Mouse (Mus musculus) brain, embryonic 14.5 days (tissue): ENCODE results near the gene Copa. TPM values are rescaled to one million over a fixed set of nuclear protein-coding genes. Genes with fewer than 3 reads are reported as not detected.

ENCODE experiments used
- DNase-seq: peaks from one replicate; pipeline ENCODE4 v3.0.0-alpha.2; 2011; ENCODE audit warnings: low read depth
- CTCF ChIP-seq: fragments of 200-500 bp; IDR thresholded peaks from 2 replicates; pipeline ENCODE4 v1.5.1; 2012; ENCODE audit warnings: inconsistent platforms, mild to moderate bottlenecking, moderate library complexity, borderline replicate concordance; ENCODE audit not compliant: insufficient read depth, insufficient read length; ENCODE audit errors: extremely low read depth
- POLR2A ChIP-seq: fragments of 200-500 bp; IDR thresholded peaks from 2 replicates; pipeline ENCODE4 v1.6.1; 2012; ENCODE audit warnings: mild to moderate bottlenecking, inconsistent platforms, borderline replicate concordance; ENCODE audit not compliant: poor library complexity, insufficient read depth, insufficient read length, severe bottlenecking; ENCODE audit errors: extremely low read depth
- polyA plus RNA-seq: library from polyadenylated mRNA; depleted of rRNA; stranded (reverse); fragments of >200 nt; gene quantifications from 2 replicates; pipeline ENCODE4 v1.2.3, GENCODE M21; 2012; rRNA removed

Copa gene
- polyA plus RNA-seq: 79.5 and 135 TPM in 2 replicates

DNA sequence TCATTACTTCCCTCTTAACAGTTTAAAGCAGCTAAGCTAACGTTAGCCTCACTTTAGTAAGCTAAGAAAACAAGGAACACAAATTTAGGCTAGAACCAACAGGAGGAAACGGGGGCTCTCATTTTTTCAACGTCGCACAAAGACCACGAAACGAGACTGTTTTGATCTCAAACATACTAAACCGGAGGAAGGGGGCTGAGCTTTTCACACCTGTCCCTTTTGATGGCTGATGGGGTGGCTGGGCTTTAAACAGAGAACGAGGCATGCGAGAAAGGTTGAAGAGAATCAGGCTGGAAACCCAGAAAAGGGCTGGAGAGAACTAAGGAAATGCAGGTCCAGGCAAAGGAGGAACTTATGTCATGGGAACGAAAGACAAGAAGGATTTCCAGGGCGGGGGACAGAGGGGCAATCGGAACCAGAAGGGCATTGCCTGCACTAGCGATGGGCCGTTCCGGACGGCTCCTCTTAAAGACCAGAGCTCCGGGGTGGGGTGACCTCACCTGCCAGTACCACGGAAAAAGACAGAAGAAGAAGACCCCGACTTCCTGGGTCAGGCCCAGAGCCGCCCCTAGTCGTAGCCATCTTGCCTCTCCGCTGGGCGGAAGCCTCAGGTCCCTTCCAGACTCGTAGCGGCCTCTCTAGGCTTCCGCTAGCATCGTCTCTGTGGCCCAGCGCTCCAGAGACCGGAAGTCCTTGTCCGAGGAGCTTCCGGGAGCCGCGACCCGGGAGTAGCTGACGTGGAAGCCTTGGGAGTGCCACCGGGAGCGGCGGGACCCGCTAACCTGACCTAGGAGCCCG, at the start of gene Copa, which contains the start of gene Ncstn:
Gene Copa, plus strand, starts transcription at position 429 of the 798 bp plus-strand sequence.
Gene Ncstn, minus strand, starts transcription at position 695 of the 798 bp plus-strand sequence.
- peak; percentile 98 for DNase-seq
- TF ChIP-seq CTCF (no peak), POLR2A (peak; percentile 22; the same call in 1 of the 2 replicates)

DNA sequence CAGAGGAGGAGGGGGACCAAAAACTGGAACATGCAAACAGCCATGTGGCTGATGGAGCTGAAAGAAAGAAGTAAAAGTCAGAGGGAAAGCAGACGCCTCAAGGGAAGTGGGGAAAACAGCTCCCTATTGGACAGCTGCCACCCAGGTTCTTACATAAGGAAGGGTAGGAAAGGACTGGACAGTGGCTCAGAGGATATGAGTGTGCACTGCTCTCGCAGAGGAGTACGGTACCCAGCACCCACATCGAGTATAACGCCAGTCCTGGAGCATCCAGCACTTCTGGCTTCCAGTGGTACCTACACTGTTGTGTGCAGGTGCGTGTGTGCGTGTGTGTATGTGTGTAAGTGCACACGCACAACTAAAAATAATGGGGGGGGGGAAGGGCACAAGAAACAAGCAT, 35.9 kb upstream of the Copa start:
- no peak for DNase-seq
- TF ChIP-seq POLR2A (no peak), CTCF (no peak)

- DNase-seq: peak; percentile 94
- TF ChIP-seq CTCF (peak; percentile 92), POLR2A (no peak)
These were observed 35.4 kb upstream of the Copa start for GRCm38 (mm10) chr1:172046938-172047337.

DNA sequence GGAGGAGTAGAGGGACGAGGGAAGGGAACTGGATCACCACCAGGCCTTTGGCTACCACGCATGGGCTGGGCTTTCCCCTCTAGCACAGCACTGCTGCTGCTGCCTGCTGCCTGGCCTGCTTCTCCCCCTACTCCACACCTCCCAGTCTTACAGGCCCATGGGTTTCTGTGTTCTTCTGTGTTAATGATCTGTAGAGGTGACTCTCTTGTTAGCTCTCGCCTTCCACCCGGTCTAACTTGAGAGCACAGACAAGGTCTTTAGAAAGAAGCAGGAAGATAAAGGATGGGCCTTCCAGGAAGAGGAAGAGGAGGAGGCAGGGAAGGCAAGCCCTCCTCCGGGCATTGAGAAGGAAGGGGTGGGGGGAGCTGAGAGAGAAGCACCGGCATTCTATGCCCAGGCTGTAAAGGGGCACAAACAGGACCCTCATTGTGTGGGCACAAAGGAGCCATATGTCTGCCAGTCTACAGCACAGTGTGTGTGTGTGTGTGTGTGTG, 34.0 kb upstream of the Copa start:
- peak; percentile 95 for DNase-seq

DNA sequence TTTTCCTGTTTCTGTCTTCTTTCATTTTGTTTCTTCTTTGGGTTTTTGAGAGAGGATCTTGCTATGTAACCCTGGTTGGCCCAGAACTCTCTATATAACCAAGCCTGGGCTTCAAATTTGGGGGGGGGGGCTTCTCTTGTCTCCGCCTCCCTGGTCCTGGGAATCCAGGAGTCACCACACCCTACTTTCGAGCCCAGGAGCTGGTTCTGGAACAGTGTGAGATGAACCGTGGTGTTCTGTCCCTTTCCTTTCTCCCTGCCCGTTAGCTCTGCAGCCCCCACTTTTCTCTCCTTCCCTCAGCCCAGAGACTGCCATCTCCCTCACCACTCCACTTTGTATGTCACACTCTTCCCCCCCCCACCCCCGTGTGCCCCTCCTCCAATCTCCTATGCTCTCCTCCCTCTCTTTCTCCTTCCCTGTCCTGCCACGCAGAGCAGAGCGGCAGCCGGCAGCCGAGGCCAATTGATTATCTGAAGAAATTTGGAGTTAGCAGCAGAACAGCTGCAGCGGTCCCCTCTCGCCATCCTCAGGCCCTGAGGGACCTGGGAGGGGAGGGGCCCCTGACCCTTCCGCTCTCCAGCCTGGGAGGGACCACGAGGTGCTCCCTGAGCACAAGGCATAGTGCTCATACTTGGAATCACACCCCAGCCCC, 33.1 kb upstream of the Copa start:
- DNase-seq: peak; percentile 83
- TF ChIP-seq CTCF (no peak), POLR2A (no peak)

More for the DNA sequence above, 34.0 kb upstream of the Copa start:
- no peak for TF ChIP-seq POLR2A
- TF ChIP-seq CTCF: no peak

GRCm38 (mm10) chr1:172052766-172053279, 29.5 kb upstream of the Copa start:
- TF ChIP-seq CTCF: no peak
- TF ChIP-seq POLR2A: no peak
- DNase-seq: no peak

GRCm38 (mm10) chr1:172053541-172054440, 28.5 kb upstream of the Copa start:
- peak; percentile 55 for DNase-seq

GRCm38 (mm10) chr1:172056251-172056650, 26.1 kb upstream of the Copa start:
- TF ChIP-seq POLR2A: no peak
- no peak for TF ChIP-seq CTCF
- peak; percentile 43 for DNase-seq

More at GRCm38 (mm10) chr1:172053541-172054440, 28.5 kb upstream of the Copa start:
- TF ChIP-seq POLR2A (no peak), CTCF (no peak)

DNA sequence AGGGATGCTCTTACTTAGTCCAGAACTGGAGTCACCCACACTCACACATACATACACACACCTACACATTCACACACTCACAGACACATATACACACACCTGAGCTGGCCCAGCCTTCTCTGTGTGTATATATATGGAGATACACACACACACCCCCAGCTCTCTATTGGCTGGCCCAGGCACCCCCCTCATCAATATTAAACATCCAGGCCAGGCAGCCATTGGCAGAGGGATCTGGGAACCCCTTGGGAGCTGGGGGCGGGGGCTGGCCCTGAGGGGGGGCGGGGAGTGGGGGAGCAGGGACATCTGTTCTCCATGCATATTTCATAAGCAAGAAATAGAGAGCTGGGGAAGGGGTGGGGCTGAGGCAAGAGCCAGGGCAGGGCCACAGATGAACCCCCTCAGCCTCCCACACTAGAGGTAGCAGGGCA, 24.8 kb upstream of the Copa start, which contains the start of gene Nhlh1:
Gene Nhlh1, minus strand, starts transcription at position 83 of the 431 bp plus-strand sequence.
- TF ChIP-seq POLR2A: no peak
- TF ChIP-seq CTCF: no peak
- peak; percentile 89 for DNase-seq

- DNase-seq: peak; percentile 70
- TF ChIP-seq CTCF (no peak), POLR2A (no peak)
These were observed 24.0 kb upstream of the Copa start for GRCm38 (mm10) chr1:172058321-172058720.

DNA sequence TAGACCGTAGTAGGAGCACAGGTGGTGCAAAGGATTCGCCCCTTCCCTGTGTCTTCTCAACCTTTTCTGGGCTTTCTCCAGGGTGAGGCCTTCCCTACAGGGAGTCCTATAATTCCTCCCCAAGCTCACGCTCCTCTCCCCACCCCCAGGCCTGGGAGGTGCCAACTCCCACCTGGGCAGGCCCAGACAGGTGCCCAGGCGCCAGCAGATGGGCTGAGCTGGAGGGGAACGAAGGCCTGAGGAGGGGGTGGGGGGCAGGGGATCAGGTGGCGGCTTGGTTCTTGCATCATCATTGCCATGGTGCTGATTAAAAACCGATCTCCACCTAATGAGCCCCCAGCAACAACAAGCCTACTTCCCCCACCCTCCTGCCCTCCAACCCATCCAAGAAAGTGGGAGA, 23.5 kb upstream of the Copa start:
- peak; percentile 62 for DNase-seq
- TF ChIP-seq POLR2A: no peak

DNA sequence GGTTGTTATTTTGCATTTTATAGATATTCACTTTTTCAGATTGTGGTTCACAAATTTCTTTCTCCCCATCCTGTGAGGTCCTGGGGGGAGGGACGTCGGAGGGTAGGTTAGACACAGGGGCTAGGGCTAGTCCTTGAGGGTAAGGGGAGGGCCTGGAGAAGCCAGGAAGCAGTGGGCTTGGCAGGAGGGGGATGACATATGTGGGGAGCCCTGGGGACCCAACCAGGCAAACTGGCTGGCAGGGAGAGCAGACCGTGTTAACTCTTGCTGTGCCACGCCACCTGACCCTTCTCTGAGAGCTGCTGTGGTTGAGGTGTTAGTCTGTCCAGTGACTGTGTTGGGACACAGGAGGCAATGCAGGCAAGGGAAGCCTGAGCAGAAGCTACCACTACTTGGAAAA, 21.7 kb upstream of the Copa start:
- peak; percentile 80 for DNase-seq
- TF ChIP-seq CTCF: no peak
- no peak for TF ChIP-seq POLR2A
